Mouse (Mus musculus): Measurements from ENCODE around the gene Dcst2. TPM values are rescaled to one million over a fixed set of nuclear protein-coding genes. Genes with fewer than 3 reads are reported as not detected.

Gene Dcst2
- polyA plus RNA-seq, 1 experiment = 0.41 TPM

DNA sequence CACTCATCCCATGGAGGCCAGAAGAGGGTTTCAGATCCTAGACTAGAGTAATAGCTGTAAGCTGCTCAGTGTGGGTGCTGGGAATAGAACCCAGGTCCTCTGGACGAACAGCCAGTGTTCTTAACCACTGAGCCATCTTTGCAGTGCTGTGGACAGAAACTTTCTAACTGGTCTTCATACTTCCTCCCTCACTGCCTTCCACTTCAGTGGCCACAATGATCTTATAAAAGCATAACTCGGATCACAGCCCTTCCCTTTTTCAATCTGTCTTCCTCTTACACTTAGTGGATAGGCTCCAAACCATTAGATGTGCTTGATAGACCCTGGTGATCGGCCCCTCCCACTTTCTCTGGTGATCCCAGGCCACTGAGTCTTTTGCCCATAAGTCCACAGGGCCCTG lies 1.5 kb upstream of the Dcst2 start:
- no peak for DNase-seq (ENCODE audit: low spot score)

DNA sequence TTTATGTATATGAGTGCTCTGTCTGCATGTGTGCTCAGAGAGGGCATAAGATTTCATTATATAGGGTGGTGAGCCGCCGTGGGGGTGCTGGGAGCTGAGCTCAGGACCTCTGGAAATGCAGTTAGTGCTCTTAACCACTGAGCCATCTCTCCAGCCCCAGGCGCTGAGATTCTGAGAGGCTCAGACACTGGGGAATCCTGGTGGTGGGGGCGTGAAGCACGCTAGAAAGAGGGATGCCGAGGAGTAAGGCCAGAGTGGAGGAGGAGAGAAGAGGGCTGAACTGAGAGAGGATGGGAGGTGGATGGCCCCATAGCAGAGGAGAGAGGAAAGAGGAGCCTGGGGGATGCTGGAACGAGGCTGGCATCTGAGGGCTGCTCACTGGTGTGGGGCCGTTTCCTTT lies 2.9 kb downstream of the Dcst2 start:
- no peak for DNase-seq (ENCODE audit: low spot score)

DNA sequence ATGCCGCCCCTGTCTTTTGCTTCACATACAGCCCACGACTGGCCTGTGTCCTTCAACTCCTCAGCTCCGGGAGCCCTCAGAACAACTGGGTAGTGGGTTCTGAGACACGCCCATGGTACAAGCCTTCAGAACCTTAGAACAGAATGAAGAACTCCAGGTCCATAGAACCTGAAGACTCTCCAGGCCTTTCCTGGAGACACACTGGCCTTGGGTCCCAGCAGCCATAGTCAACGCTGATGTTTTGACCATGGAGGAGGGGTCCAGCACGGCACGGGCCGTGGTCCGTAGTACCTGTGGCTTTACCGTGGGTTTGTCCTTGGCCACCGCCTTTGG lies 3.3 kb downstream of the Dcst2 start, which contains the start of gene Dcst1:
Gene Dcst1 (minus strand): TSS at position 101 of the 333 bp plus-strand sequence.
- no peak for DNase-seq (ENCODE audit: low spot score)

DNA sequence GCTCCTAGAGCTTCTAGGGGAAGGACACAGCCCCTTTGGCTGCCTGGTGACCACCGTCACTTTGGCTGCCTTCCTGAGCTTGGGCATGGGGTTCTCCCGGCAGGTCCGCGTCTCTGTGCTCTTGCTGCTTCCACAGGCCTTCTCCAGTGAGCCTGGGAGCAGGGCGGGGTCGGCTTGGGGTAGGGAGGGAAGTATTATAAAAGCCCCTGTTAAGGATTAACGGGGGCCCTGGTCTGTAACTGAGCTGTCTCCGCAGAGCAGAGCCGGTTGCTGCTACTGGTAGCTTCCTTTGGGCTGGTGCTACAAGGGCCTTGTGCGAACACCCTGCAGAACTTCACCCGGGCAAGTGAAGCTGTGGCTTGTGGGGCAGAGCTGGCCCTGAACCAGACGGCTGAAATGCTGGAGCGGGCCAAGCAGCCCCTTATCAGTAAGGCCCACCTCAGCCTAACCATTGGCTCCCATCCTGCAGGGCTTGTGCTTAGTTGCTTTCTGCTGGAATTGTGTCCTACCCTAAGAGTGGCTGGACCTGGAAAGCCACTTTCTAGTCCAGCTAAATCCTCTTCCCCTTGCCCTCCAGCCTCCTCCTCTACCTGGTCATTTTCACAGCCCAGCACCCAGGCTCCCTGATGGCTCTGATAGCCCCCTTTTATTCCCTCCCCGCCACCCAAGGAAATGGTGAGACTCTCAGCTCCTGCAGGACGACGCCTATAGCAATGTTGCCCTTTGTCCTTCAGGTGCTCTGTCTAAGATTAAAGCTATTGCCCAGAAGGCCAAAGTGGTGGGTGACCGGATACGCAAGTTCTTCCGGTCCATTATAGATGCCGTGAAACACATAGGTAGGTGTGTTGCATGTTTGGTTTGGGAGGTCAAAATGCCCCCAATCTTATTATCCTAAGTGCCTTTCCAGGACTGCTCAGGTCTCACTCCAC lies 4.0 kb downstream of the Dcst2 start:
- DNase-seq (ENCODE audit: low spot score) = no peak

DNA sequence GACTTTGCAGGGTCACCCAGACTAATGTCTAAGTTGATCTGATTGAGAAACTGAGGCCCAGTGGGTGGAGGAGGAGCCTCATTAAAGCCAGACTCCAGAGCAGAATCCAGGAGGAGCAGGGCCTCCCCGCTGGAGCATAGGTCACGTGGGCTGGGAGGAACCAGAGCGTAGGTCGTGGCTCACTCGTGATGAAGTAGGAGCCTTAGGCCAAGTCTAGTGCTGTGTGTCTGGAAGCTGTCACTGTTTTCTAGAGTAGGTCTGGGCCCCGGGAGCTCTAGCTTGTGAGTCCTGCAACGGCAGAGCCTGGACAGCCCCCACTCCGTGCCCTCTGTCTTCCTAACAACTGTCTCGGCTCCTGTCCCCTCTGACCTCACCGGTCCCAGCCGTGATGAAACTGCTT lies 5.6 kb downstream of the Dcst2 start:
- no peak for DNase-seq (ENCODE audit: low spot score)

DNA sequence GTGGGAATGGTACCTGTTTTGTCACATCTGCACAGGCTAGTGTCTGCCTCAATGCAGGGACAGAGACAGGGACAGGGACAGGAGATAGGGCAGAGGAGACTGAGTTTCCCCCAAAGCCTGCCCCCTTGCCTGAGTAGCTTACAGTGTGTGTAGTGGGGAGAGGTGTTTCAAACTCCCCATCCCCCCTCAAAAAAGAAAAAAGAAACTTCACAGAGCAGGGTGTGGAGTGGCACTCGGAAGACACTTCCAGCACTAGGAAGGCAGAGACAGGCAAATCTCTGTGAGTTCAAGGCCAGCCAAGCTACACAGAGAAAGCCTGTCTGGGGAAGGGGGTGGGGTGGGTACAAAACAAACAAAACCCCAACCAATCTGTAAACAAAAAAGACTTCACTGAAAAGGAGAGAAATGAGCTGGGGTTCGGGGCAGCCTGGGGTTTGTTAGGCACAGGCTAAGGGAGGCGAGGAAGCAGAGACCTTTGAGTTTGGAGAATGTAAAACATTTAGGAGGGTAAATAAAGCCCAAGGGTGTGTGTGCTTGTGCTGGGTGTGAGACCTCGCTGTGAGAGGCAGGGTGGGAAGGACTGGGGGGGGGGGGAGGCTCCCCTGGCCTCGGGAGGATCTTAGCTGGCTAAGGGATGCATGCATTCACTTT lies 11.9 kb downstream of the Dcst2 start:
- no peak for DNase-seq (ENCODE audit: low spot score)

DNA sequence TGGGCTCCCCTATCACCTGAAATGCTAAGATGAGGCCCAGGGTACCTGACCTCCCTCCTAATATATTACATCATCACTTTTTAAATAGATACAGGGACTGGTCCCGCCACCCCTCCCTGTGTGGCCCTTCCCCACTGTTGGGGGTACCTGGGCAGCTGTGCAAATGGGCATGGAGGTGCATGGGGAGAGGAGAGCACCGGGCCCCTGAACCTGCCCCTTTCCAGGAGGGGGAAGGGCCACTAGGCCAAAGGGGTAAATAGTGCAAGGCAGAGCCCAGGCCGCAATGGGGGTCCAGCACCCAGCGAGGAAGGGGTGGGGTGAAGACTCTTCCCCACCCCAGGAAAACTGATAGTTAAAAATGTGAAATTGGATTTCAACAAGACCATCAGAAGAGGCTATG lies 16.1 kb downstream of the Dcst2 start:
- DNase-seq (ENCODE audit: low spot score) = no peak

DNA sequence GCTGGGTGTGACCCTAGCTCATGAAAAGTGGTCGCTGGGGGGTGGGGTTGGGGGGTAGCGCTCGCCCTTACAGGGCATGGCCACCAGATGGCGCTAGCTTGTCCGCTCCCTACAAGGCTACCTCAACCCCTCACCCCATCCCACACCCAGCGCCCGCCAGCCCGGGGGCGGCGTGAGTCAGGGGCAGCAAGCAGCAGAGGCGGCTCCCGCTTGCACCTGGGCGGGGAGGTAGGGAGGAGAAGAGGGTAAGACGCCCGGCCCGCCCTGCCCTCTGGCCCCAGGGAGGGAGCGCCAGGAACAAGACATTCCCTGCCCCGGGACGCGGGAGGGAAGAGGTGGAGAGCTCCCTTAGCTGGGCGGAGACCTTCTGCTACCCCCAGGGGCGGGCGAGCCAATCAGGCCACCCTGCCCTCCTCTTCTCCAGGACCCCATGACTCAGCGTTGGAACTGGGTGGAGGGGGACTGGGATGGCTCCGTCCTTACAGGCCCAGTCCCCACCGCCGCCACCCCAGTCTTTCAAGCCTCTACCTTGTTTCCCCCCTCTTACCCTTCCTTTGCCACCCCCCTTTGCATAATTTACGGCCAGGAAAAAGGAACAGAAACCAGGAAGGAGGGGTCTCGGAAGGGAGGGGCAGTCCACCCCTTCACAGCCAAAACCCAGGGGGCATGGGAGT lies 16.8 kb downstream of the Dcst2 start:
- peak; percentile 82 for DNase-seq (ENCODE audit: low spot score)

DNA sequence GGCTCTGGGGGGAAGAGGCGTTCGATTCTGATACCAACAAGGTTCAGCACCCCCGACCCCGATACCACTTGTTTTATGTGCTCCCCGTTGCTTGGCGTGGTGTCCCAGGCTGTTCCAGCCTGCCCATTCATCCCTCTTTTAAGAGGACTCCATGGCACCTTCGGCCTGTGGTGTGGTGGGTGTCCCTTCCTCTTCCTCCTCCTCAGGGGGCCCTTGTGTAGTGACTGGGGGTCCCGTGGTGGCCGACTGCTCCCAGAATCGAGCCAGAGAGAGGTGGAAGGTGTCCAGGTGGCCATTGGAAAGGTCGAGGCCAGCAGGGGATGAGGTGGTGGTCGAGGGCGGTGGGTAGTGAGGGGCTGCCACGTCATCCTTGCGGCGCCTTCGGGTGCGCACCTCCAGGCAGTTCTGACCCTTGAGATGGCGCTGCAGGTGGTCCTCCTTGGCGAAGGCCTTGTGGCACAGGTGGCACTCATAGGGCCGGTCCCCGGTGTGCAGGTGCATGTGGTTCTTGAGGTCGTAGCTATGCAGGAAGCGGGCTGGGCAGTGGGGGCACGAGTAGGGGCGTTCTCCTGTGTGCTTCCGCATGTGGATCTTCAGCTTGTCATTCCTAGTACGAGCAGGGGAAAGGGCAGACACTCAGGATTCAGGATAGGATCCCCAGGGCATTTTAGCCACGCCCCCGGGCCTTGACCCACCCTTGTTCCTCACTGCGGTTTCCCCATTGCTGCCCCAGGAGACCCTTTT lies 17.8 kb downstream of the Dcst2 start:
- DNase-seq (ENCODE audit: low spot score) = no peak

DNA sequence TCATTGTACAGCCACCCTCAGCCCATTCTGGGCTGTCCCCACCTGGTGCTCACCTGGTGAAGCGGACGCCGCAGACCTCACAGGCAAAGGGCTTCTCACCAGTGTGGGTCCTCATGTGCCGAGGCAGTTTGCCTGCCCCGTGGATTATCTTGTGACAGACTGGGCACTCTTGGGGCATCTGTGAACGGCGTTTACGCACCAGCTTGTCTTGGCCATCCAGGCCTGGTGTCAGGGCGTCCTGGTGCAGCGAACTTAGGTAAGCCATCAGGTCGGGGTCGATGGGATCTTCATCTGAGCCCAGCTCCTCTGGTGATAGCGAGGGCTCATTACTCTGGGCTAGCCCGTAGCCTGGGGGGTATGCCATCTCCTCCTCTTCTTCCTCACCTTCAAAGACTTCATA lies 18.5 kb downstream of the Dcst2 start:
- DNase-seq (ENCODE audit: low spot score) = no peak

DNA sequence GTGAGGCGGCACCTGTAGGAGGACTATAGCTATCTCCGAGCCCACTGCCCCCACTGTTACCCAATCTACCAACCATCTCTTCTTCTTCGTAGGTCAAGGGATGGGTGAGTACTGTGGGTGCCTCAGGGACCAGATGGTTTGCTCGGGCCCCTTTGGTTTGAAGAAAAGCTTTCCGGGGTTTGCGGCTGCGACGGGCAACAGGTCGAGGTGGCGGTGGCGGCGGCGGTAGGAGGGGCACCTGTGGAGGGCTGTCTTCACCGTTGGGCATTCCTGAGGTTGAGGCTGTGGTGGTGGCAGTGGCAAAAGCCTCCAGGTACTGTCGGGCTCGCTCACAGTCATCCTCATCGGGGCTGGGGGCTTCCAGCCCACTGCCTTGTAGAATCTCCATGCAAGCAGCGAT lies 18.9 kb downstream of the Dcst2 start:
- no peak for DNase-seq (ENCODE audit: low spot score)

DNA sequence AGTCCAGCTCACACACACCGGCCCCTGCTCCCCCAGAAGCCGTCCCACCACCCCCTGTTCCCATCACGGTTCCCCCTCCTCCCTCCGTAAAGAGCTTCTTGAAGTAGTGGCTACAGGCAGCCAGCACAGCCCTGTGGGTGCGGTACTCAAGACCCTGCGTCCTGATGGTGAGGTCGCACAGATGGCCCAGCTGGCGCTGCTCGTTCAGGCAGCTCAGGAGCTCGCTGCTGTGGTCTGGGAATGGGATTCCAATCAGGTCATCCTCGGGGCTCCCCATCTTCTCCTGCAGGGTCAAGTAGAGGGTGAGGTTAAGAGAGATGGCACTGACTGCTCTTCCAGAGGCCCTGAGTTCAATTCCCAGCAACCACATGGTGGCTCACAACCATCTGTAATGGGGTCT lies 19.5 kb downstream of the Dcst2 start:
- DNase-seq (ENCODE audit: low spot score) = no peak

DNA sequence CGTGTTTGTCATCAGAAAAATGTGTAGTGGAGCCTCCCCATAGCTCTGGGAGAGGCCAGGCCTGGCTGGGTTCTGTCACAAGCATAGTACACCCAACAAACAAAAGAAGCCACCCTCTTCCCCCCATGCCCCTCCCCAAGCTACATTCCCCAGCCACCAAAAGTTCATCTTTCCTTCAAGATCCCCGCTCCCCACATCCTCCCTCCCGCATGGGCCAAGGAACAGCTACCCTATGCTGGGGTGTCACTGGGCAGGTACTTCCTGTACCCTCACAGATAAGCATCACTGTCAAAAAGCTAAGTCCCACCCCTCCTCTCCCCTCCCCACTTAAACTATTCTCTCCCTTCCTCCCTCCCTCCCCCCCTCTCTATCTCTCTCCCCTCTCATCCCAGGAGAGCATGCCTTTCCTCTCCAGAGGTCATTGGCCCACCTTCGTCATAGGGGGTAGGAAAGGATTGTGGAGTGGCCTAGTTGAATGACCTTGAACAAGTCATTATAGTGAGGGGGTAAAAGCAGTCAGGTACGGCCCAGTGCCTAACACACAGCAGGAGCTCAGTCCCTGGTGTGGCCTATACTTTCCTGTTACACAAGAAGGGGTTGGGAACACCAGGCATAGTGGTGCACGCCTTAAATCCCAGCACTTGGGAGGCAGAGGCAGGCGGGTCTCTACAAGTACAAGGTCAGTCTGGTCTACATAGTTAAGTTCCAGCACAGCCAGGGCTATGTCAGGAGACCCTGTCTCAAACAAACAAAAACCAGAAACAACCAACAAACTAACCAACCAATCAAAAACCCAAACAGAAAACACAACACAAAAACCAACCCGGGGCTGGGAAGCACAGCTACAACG lies 20.5 kb downstream of the Dcst2 start:
- DNase-seq (ENCODE audit: low spot score) = no peak

DNA sequence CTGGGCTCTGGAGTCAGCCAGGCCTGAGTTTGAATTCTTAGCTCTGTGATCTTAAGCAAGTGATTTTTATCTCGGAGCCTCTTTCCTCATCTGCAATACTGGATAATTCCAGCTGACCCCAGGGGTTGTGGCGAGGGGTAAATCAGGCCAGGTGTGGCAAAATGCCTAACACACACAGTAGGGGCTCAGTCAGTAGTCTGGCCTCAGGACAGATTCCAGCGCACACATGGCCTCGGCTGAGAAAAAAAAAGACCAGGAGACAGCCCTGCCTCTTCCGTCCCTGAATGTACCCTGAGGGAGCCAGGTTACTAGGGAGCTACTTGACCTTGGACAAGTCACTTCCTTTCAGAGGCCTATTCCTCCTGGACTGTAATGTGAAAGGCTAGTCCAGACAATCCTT lies 21.2 kb downstream of the Dcst2 start:
- no peak for DNase-seq (ENCODE audit: low spot score)

DNA sequence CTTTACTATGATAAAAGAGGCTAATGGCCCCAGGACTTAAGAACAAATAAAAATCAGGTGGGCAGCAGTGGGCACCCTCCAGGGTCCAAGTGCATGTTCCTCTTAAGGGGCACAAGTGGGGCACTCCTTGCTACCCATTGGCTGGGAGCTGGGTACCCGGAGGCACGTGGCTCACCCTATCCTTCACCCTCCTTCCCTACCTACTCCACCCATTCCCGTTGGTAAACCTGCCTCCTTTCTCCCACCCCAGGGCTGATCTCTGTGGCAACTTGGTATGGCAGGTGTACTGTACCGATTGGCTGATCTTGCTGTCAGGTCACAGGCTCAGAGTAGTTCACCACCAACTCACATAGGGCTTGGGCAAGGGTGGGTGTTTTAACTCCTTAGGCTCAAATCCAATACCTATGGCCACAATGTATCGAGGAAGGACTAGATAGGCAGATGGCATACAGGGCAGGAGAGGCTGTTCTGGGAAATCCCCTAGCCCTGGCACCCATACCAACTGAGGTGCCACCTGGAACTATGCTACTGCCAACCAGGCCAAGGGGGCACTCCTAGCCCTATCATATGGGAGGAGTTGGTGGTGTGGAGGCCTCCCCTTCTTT lies 22.0 kb downstream of the Dcst2 start:
- no peak for DNase-seq (ENCODE audit: low spot score)

DNA sequence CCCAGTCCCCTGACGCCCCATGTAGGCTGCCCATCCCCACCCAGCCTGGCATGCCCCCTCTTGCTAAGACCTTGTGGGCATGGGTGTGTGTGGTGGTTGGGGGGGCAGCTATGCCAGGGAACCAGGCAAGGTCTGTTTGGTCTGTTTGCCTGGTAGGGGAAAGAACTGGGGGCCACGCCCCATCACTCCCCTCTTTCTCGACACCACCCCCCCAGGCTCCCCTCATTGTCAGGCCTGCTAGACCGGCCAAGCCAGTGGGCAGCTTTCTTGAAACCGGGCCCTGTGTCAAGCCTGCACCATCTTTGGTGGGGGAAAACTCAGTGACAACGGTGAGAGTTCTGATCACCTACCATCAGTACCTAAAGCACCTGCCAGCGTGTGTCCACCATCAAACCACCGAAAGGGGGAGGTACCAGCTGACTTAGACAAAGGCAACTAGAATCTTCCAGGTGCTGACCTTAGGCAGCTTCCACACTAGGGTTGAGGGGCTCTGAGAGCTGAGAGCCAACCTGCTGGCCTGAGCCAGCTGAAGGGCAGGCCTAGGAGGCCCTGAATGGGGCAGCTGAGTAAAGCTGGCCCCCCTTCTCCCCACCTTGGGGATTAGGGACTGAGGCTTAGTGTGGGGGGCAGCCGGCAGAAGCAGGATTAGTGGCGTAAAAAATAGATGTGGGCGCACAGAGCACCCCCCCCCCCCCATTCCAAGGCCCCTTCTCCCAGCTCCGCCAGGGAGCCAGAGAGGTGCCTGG lies 22.7 kb downstream of the Dcst2 start:
- DNase-seq (ENCODE audit: low spot score) = peak; percentile 54

DNA sequence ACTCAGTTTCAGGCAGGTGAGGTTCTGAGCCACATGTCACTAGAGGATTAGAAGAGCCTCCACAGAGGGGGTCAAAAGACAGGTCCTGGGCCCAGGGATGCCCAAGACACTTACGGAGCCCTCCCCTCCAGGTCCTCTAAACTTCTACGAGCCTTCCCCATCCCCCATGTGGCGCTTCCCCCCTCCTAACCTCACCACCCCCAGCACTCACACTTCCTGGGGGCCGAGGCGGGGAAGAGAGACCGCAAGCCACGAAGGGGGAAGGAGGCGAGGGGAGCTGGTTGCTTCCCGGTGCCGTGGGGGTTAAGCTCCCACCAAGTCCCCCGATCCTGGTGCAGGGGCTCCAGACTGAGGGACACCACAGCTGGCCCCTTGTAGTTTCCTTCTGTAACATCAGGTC lies 23.7 kb downstream of the Dcst2 start:
- no peak for DNase-seq (ENCODE audit: low spot score)

DNA sequence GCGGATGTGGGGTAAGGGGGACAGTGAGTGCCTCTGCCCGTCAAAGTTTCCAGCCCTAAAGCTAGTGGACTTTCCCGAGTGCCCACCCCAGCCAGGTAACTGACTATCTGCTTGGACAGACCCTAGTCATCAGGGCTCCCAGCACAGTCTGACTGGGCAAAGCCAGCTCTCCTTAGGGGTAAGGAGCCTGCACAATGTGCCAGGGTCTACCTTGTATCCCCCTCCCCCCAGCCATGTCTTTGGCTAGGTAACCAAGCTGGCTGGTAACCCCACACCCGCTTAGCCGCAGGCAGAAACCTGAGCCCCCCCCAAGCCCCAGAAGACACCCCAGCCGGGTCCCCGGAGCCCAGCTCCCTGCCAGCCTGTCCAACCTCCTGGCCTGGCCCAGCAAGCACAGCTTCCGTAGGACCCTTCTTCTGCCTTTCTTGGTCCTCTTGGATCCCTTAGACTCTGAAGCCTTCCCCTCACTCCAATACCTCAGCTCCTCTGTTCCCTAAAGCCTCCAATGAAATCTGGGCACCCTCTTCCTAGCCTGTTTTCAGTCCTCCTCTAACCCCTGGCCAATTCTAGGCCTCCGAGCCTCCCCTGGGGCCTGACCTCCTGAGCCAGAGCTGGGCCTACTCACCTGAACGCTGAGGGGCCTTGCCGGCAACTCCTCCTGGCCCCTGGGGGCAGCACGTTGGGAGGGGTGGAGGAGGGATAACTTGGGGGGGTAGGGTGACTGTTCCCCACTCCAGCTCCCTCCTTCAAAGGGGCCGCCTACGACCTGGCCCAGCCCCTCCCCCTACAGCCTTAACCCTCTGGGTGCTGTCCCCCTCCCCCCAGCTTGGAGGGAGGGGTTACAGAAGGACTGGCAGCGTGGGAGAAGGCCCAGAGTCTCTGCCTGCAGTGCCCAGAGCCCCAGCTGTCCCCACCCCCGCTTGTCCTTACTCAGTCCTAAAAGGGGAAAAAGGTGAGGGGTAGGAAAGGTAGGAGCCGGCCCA lies 25.0 kb downstream of the Dcst2 start:
- DNase-seq (ENCODE audit: low spot score) = no peak

DNA sequence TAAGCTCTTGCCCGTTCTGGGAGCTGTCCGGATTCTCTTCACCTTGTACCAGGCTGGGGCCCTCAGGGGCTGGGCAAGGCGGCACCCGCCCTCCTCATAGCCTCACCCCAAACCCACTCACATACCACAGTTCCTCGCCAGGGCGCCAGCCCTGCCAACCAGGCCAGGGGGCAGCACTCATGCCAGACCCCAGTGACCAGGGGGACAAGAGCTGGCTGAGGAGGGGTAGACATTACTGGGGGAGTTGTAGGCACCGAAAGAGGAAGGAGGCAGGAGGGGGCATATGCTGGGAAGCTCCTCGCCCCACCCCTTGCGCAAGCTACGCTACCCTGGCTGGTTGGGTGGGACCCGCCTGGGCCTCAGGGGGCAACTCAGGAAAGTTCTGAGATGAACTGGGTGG lies 25.9 kb downstream of the Dcst2 start:
- peak; percentile 47 for DNase-seq (ENCODE audit: low spot score)
